Mouse (Mus musculus) cerebellum, adult 9-11 months (tissue): ENCODE results near the gene Dtd1.
A peak's percentile ranks its signal among the peaks of the same experiment; 100 is the strongest.

Experiments used
- DNase-seq: peaks from one replicate; pipeline ENCODE4 v3.0.0; 2022

The Dtd1 gene

DNA sequence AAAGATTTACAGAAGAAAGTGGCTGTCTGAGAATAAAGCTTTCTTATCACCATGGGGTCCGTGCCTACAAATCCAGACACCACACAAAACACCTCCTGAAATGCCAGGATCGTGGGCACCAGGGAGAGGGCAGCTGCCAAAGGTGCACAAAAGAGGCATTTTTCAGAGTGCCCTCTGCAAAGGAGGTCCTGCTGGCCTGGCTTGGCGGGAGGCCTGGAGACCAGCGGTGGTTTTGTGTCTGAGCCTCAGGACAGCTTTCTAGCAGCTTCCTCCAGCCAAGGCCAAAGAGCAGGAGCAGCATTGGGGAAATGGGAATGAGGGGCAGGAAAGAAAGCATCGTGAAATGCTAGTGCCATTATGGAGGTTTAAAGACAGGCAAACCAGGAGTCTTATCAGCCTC lies 118.6 kb downstream of the Dtd1 start:
- DNase-seq, result no peak

DNA sequence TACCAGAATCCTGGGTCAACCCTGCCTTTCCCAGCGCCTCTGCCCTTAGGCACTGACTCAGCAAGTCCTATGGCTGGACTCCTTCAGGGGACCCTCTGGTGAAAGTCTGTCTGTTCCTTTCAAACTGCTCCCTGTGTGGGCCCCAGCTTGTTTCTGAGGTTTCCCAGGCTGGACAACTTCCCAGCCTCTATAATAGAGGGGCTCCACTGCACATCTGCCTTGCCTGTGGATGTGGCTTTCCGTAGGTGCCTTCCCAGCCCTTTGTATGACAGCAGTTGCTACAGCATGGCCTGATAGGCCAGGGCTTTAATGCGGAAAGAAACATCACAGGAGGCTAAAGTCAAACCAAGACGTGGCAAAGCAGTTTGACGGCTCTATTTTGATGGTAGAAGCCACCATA lies 119.6 kb downstream of the Dtd1 start:
- no peak for DNase-seq

DNA sequence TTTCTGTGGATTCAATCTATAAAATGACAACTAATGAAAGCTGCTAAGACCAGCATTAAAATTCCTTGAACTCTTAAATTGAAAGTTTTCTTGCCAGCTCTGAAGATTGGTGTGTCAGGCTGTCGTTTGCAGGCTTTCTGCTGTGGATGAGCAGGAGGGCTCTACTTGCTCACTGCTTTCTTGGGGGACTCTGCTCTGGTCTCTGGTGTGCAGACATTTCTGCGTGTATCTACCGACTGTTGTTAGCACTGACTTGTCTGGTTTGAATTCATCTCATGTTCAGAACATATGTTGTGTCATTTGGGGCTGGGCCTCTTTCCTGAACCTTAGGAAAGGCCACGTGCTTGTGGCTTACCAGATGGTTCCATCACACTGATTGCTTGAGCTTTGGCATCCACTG lies 120.0 kb downstream of the Dtd1 start:
- no peak for DNase-seq

DNA sequence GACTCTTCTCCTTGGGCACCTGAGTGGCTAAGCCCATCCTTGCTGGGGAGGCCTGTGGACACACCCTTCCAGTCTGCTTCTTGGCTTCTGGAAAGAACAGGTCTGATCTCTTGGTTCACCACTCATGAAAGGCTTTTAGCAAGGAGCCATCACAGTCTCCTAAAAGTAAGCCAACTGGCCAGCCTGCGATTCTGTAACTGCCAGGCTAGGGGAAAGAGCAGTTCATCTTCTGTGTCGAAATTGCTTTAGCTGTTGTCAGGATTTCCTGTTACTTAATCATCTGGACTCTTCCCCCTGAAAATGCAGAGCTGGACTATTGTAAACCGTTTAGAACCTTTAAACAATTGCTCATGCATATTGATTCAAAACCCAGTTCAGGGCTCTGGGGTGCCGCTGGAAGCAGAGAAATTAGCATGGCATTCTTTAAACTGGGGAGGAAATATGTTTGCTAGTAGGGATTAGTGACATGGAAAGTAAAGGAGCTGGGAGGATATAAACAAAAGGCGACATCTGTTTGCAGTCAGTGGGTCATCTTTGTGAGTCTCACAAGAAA lies 120.8 kb downstream of the Dtd1 start:
- no peak for DNase-seq

DNA sequence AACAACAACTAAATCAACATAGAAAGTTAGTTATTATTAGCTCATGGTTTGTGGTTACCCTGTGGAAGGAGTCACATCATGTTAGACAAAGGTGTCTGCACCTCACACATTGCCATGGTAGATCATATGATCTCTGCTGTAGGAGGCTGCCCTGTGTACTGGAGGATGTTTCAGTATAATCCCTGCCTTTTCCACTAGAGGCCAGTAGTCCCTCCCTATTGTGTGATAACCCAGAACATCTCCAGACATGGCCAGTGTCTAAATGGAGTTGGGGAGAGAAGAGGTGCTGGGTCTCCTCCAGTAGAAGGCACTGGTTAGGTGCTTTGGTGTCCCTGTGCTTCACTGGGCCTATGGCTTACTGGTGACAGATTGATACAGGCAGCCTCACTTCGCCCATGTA lies 125.0 kb downstream of the Dtd1 start:
- DNase-seq, result no peak

DNA sequence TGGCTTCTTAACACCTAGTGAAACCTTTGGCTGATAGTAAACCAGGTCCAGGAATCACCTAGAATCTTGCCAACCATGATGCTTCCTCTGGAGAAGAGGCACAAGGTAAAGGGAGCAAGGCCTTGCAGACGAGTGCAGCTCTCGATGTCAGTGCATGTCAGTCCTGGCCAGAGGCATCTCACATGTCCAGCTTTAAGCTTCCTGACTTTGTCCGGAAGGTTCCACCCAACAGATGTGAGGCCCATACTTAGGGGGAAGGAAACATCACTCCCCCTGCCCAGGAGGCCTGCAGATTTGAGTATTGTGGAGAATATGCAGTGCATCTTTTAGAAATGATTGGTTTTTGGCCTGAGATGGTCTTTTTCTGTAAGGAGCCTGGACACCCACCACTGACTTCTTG lies 127.4 kb downstream of the Dtd1 start:
- DNase-seq, result no peak

DNA sequence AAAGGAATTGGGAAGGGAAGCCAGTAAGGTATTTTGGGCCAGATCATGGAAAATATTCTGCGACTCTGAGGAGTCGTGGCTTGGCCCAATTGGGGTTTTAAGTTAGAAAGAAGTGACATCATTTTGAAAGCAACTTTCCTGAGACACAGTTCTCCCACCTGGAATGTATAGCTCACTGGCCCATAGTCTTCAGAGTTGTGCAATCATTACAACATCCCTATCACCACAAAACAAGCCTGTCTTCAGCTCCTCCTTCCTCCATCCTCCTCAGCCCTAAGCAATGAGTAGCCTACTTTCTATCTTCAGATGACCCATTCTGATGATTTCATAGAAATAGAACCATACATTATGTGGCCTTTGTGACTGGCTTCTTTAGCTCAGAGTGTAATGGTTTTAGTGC lies 130.1 kb downstream of the Dtd1 start:
- DNase-seq, result no peak

DNA sequence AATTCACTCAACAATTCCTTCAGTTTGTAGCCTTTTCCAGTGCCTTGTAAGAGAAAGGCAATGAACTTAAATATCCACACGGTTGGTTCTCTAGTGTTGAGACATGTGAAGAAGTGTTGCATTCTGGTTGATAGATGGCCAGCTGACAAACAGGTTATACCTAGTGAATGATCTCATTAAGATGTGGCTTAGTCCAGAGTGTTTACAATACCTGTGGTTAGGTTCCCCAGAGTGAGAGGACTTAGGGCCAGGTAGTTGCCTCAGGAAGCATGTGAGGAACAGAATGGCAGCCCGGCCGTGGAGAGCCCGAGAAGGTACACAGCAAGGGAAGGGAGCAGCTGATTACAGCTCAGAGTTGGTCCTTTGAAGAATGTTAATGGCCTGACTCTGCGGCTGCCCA lies 138.5 kb downstream of the Dtd1 start:
- no peak for DNase-seq

DNA sequence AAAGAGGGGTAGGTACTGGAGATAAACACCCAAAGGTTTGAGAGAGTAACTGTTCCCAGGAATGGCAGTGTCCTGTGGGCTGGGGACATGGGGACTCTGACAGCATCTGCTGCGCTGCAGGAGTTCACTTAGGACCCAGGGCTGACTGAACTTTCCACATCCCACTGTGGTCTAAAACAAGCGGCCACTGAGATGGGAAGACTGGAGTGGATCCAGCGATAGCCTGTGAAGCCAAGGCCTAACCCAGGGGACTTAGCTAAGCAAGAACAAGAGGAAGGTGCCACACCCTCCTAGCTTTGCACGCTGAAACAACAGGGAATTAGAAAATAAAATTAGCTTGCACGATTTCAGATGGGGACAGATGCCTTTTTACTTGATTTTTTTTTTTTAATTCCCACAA lies 138.9 kb downstream of the Dtd1 start:
- no peak for DNase-seq

DNA sequence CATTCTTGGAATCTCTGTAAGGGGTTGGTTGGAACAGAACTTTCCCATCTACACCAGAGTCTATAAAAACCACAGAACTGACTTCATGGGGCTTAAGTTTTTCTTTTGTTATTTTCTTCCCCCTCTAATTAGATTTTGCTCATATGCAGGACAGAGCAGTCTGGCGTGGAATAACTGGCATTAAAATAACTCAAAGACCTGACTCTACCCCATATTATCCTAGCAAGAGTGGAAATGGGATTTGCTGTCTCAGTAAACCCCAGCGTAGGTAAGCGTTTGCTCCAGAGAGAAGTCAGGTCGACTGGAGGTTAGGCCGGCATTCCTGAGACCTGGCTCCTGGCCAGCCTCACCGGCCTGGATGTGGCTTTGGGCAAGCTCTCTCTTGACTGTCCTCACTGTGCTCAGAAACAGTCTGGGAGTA lies 140.9 kb downstream of the Dtd1 start:
- DNase-seq, result peak; percentile 34

DNA sequence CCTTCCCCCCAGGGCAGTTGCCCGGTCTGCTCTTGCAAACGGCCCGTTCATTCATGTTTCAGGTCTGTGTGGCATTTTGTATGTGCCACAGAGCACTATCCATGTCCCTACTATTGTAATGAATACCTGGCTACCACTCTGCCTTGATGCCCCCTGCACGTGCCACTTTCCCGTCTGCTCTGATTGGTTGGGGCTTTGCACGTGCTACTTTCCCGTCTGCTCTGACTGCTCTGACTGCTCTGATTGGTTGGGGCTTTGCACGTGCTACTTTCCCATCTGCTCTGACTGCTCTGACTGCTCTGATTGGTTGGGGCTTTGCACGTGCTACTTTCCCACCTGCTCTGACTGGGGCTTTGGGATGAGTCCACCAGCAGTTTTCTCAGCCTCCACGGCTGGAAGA lies 142.3 kb downstream of the Dtd1 start:
- DNase-seq, result no peak

DNA sequence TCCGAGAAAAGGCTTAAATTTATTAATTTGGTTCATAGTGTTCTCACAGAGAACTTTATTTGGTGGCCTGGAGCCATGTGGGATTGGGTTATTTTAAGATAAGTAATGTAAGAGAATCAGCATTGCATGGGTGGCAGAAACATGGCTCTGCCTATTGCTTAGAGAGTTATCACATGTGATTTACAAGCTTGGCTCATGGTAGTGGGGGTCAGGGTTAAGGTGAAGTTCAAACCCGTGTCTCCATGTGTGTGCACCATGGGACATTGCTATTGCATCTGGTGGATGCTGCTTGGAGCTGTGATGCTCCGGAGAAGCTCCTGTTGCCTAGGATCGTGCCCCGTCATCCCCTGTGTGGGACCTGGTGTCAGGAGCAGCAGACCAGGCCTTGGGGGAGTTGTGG lies 143.6 kb downstream of the Dtd1 start:
- DNase-seq, result no peak

DNA sequence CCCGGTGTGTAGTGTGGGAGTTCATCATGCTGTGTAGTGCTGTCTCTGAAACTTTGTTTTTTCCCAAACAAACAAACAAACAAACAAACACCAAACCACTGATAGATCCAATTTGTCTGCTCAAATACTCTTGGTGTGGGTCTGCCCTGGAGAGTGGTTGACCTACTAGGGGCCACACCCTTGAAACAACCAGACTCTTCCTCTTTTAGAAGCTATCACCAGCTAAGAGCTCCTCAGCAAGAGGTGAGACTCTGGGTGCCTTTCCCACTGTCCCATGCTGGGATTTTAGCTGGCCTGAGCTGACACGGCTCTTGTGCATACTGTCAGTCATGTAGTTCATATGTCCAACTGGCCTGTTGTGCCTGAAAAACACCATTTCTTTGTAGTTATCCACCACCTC lies 145.6 kb downstream of the Dtd1 start:
- DNase-seq, result no peak

DNA sequence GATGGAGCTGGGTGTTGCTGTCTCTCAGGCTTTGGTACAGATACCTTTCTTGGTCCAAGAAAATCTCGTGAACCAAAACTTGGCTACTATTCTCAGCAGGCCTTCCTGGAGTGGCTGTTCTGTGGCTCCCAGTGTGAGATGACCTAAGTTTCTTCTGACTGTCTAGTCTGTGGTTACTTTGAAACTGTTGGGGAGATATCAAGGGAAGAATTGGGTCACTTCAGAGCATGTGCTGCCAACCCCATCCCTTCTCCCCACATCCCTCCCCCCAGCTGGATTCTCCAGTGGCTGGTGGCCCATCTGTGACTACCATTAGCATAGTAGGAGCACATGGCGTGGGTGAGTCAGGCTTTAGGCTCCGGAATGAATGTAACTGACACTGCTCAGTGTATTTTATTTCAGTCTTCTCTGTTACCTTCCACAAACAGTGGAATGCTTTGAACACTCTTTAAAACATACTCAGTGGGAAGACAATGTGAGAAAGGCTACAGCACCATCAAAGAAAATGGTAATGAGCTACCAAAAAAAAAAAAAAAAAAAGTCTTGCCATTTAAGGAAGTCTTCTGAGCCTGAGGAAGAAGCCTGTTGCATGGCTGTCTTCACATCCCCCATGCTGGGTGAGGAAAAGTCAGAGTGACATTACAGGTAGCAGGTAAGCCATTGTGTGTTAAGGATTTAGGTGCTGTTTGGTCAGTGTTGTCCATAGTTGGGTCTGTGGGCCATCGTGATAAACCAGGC lies 146.5 kb downstream of the Dtd1 start:
- no peak for DNase-seq

DNA sequence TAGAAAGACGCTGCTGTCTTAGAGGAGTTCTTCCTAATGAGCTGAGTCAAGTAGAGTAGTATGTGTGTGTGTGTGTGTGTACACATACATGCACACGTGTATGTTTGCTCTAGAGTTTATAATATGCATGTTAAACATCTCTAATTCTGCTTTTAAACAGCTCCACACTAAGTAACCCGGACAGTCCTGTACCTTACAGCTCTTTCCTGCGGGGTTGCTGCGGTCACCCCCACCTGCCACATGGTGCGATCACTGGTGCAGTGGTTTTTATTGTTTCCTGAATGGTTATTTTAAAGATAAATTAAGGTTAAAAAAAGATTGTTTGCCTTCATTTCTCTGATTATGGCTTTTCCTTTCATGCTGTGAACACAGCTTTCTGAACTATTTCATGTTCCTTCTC lies 153.9 kb downstream of the Dtd1 start:
- DNase-seq, result no peak

DNA sequence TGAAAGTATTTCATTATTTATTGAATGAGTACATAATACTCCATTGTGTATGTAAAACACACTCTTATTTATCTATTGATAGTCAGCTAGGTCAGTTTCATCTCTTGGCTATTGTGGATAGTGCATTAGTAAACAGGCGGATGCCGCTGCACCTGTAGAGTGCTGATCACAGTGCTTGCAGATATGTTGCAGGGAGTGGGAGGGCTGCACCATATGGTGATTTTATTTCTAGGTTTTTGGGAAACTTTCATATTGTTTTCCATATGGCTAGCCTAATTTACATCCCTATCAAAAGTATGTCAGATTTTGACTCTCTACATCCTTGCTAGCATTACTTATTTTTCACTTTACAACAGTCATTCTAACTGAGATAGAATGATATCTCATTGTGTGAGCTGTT lies 155.3 kb downstream of the Dtd1 start:
- DNase-seq, result no peak

DNA sequence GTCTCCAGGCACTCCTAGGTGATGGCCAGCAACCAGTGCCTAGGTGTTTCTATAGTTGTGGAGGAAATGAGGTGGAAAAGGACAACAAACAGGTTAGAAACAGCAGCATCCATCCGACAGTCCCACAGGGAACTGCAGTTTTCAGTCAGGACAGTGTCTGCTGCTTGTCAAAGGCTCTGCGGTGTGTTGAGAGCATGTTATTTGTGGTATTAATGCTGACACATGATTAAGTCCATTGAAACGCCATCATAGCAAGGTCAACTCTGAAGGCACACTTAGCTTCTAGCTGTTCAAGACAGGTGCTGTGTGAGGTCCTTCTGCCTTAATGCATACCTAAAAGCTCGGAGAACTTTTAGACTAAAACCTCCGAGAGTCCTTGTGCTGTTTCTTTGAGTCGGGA lies 161.0 kb downstream of the Dtd1 start:
- DNase-seq, result no peak

DNA sequence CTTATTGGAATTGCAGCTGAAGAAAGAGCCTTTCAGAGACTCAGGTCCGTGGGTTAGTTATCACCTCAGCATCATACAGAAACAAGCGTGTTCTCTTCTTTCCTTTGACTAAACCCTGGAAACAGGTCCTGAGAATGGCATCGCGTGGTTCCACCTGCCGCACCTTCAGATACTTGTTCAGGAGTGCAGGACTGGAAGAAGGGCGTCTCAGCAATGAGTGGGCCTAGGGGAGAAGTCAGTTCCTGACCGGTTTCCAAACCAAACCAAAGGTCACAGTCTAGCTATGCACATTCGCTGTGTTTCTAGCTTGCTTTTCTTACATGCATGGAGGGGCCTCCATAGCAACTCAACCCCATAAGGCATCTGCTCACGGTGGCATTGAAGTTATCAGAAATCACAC lies 164.0 kb downstream of the Dtd1 start:
- DNase-seq, result no peak

DNA sequence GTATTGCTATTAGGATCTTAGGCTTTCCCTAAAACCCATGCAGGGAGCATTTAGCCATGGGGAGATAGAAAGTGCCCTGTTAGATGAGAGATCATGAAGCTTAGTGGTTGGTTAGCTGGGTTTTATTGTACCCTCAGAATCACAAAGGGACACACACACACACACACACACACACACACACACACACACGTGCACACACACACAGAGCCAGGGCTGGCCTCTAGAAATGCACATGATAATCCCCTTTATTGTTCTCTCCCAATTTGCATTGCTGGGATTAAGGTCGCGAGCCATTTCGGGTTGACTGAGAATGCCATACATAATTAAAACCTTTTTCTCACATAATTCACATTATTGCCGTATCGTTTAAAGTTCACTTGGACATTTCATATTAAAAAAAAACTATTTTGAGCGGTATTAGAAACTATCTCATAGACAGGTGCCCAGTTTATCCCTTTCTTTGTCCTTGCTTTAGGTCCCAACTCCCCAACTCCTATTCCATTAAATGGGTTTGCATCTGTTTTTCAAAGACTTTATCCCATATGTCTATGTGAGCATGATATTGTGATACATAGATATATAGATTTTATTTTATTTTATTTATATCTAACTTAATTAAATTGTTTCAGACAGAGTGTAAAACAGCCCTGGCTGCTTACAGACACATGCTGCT lies 164.6 kb downstream of the Dtd1 start:
- DNase-seq, result no peak

DNA sequence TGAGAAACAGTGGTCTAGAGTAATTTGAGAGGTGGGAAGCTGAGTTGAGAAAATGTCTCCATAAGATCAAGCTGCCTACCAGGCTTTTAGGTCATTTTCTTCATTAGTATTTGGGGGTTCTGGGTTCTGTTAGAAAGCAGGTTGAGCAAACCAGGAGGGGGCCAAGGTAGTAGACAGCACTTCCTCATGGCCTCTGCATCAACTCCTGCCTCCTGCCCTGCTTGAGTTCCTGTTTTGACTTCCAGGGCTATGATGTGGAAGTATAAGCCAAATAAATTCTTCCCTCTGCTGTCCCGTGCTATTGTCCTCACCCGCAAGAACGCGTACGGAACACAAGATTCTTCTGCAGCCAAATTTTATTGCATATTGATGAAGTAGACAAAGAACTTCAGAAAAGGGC lies 165.5 kb downstream of the Dtd1 start:
- DNase-seq, result no peak

DNA sequence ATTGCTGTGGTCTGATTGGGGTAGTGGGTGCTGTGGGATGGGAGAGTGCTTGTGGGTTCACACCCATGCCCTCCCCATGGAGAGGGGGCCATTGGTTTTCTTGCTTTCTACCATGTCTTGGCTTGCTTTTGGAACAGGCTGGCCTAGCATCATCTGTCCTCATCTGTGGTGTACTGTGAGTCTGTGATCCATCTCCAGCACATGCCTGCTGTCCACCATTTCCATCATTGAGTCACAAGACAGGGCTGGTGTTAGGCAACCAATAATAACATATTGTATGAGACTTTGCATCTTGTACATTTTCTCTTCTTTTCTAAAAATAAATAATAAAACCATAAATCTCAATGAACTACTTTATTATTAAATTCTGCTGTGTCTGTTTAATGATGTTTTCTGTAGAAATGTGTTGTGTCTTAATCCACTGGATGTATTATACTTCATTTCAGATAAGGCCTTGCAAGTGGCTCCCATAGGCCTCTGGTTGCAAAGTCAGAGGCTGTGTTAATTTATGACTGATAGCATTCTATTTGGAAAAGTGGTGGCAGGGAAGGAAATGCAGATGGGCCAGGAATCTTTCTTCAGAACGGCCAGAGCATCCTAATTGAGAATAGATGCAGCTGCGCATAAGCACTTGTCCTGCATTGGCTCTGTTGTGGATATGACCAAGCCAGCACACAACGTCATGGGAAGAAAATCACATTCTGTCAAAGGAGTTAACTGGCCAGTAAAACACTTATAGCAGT lies 168.8 kb downstream of the Dtd1 start:
- no peak for DNase-seq

DNA sequence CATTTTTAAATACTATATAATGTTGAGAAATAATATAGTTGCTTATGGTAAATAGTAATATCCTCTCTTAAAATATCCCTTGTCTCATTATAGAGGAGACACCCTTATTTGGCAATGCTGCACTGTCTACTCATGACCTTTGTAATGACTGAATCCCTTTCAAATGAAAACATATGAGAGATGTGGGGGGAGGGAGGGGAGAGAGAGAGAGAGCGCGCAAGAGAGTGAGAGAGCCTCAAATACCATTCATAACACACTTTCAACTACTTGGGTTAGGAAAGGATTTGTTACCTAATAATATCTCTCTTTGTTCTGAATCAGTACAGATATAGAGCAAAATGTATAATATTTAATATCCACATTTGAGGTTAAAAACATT lies 169.4 kb downstream of the Dtd1 start:
- DNase-seq, result no peak

DNA sequence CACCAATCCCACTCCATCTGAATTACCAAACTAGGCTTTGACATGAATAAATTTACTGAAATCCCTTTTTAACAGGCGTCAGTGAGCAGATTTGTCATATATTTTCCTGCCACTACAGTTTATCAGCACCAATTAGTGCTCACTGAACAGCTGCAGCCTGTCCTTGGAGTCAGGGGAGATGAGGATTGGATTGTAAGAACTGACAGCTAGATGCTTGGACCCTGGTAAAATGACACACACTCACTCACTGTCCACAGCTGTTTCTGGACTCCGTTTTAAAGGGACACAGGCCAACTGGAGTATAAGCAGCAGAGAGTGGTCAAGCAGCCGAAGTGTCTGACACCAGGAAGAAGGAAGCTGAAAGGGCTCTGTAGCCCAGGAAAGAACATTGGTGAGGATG lies 169.9 kb downstream of the Dtd1 start:
- DNase-seq, result no peak

DNA sequence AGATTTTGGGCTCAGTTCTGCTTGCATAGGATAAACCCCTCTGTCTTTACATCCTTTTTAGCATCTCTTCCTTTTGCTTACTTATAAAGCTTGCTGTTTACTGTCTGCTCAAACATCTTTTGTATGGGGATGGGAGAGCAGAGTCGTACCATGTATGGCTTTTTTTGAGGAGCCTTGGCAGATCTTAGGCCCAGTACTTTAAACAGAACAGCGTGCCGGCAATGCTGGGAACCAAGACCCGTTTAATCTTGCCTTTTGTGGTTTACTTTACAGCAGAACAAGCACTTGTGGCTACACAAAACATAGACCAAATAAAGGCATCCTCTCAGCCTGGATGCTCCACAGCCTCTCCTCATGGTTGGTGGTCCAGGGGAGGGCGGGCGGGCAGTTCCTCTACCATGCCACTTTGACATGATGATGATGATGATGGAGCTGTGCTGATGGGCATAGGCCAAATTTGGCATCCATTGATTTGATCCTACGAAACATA lies 170.8 kb downstream of the Dtd1 start:
- no peak for DNase-seq
